ENCODE assay signal across 37 mouse cellular contexts in the genomic region with DNA sequence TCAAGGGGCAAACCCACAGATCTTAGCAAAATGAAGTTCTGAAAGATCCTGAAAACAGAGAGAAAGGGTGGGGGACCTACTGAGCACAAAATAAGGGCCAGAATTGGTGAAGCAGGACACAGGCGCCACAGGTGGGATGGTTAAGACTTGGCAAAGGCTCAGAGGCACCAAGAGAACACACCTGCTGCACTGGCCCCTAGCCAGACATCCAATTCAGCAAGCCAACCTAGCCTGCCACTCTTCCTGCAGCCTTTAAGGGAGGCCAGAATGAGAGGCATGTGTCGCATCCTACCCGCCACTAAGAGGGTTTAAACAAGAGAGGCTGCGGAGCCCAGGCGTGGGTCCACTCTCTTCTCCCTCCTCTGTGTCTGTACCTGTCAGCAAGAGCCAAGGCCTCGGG. TPM values are rescaled to one million over a fixed set of nuclear protein-coding genes. Genes with fewer than 3 reads are reported as not detected.
DNase-seq lines count a peak whose midpoint lies in the region; ATAC-seq and TF ChIP-seq lines count a peak whose summit lies in the region.
"Had no signal": no experiment of that assay in that cellular context is flagged by ENCODE, and none has a peak within 500 bp of the region (broad histone marks: within the 10 kb centered on the region; RNA-seq: fewer than 3 reads in every experiment).

No protein-coding gene starts in this region.

- H3K4me1 ChIP-seq in midbrain, postnatal 0 days (ENCODE audit: insufficient read depth, low read length): no peaks in the 10 kb centered on the region
- H3K4me1 ChIP-seq in midbrain, embryonic 14.5 days (ENCODE audit: control insufficient read depth, insufficient read depth, low read length): no peaks in the 10 kb centered on the region
- H3K4me1 ChIP-seq: embryonic facial prominence, embryonic 10.5 days; embryonic facial prominence, embryonic 15.5 days; forebrain, embryonic 13.5 days; hindbrain, embryonic 15.5 days; limb, embryonic 10.5 days; limb, embryonic 15.5 days; liver, embryonic 13.5 days; megakaryocyte, embryonic 14.5 days; midbrain, embryonic 12.5 days; neural tube, embryonic 15.5 days; stomach, embryonic 15.5 days had no signal

- WGBS in midbrain, postnatal 0 days: 68% methylated on average over 6 of the region's 6 CpGs
- WGBS in midbrain, embryonic 14.5 days: 75% methylated on average over 6 of the region's 6 CpGs

- DNase-seq in midbrain, postnatal 0 days (ENCODE audit: low spot score): peak; percentile 44
- no peak for DNase-seq in midbrain, embryonic 14.5 days
- DNase-seq in cerebellum, adult 11-12 months: peak; percentile 86
- peak; percentile 88 for DNase-seq in cerebellum, adult 9-11 months
- no peak for DNase-seq in frontal cortex, adult 2 months (ENCODE audit: extremely low spot score in 1 of 2, low spot score in 1 of 2)
- DNase-seq in frontal cortex, postnatal 36 days (ENCODE audit: low spot score in 2 of 2): no peak
- no peak for DNase-seq in embryo, embryonic 9.5 days (ENCODE audit: extremely low spot score)
- DNase-seq: adrenal gland, adult 8-10 months; gastrocnemius, postnatal 25 days; heart, adult 11 months; heart, postnatal 4 days; kidney, adult 8-10 months; kidney, postnatal 4 days; liver, embryonic 13.5 days; lung, adult 18-20 months; retina, postnatal 1 day; right cerebral cortex, postnatal 14 days; thymus, postnatal 14 days had no signal

- no peaks in the 10 kb centered on the region for H3K27me3 ChIP-seq in midbrain, postnatal 0 days (ENCODE audit: insufficient read depth, low read length)
- H3K27me3 ChIP-seq in midbrain, embryonic 14.5 days (ENCODE audit: control insufficient read depth, insufficient read depth, low read length): no peaks in the 10 kb centered on the region
- H3K27me3 ChIP-seq: embryonic facial prominence, embryonic 15.5 days; forebrain, embryonic 13.5 days; hindbrain, embryonic 15.5 days; limb, embryonic 15.5 days; liver, embryonic 13.5 days; midbrain, embryonic 12.5 days; neural tube, embryonic 15.5 days; stomach, embryonic 15.5 days had no signal

- no peak overlapping the region for H3K4me2 ChIP-seq in midbrain, postnatal 0 days (ENCODE audit: low read depth, low read length, poor library complexity, severe bottlenecking)
- no peak overlapping the region for H3K4me2 ChIP-seq in midbrain, embryonic 14.5 days (ENCODE audit: low read length)
- H3K4me2 ChIP-seq: embryonic facial prominence, embryonic 15.5 days; forebrain, embryonic 13.5 days; heart, embryonic 11.5 days; hindbrain, embryonic 15.5 days; limb, embryonic 15.5 days; liver, embryonic 13.5 days; midbrain, embryonic 12.5 days; neural tube, embryonic 15.5 days; stomach, embryonic 15.5 days had no signal

- no peak overlapping the region for H3K9ac ChIP-seq in midbrain, postnatal 0 days (replicated peaks; ENCODE audit: low read length, poor library complexity, severe bottlenecking)
- H3K9ac ChIP-seq in midbrain, embryonic 14.5 days (replicated peaks; ENCODE audit: low read length): no peak overlapping the region
- H3K9ac ChIP-seq: embryonic facial prominence, embryonic 15.5 days; forebrain, embryonic 13.5 days; hindbrain, embryonic 15.5 days; limb, embryonic 15.5 days; liver, embryonic 13.5 days; midbrain, embryonic 12.5 days; neural tube, embryonic 15.5 days; stomach, embryonic 15.5 days had no signal

- no peak overlapping the region for H3K27ac ChIP-seq in midbrain, postnatal 0 days (ENCODE audit: low read depth, low read length)
- no peak overlapping the region for H3K27ac ChIP-seq in midbrain, embryonic 14.5 days (replicated peaks; ENCODE audit: low read depth, low read length)
- H3K27ac ChIP-seq: embryonic facial prominence, embryonic 10.5 days; embryonic facial prominence, embryonic 15.5 days; forebrain, embryonic 13.5 days; hindbrain, embryonic 15.5 days; kidney, postnatal 0 days; limb, embryonic 10.5 days; limb, embryonic 15.5 days; liver, embryonic 13.5 days; midbrain, embryonic 12.5 days; neural tube, embryonic 15.5 days; stomach, embryonic 15.5 days had no signal

- no peak for TF ChIP-seq CTCF in midbrain, postnatal 0 days (IDR thresholded peaks at IDR 0.05)

- no peaks in the 10 kb centered on the region for H3K9me3 ChIP-seq in midbrain, postnatal 0 days (ENCODE audit: low read length)
- no peaks in the 10 kb centered on the region for H3K9me3 ChIP-seq in midbrain, embryonic 14.5 days (ENCODE audit: control insufficient read depth, low read length)
- H3K9me3 ChIP-seq: embryonic facial prominence, embryonic 10.5 days; embryonic facial prominence, embryonic 15.5 days; forebrain, embryonic 13.5 days; hindbrain, embryonic 15.5 days; limb, embryonic 10.5 days; limb, embryonic 15.5 days; liver, embryonic 13.5 days; megakaryocyte, embryonic 14.5 days; midbrain, embryonic 12.5 days; neural tube, embryonic 15.5 days; stomach, embryonic 15.5 days had no signal

- no peak for ATAC-seq in midbrain, postnatal 0 days (ENCODE audit: low FRiP score)
- ATAC-seq in midbrain, embryonic 14.5 days (ENCODE audit: low FRiP score, low TSS enrichment): no peak
- no peak for ATAC-seq in CD4-positive, CD25-positive, alpha-beta regulatory T cell, adult 4 months
- ATAC-seq: activated CD4-positive, CD25-positive, alpha-beta regulatory T cell, adult 4 months; forebrain, embryonic 13.5 days; lung, postnatal 0 days had no signal

- no peak overlapping the region for H3K4me3 ChIP-seq in midbrain, postnatal 0 days (ENCODE audit: low read depth, low read length)
- H3K4me3 ChIP-seq in midbrain, embryonic 14.5 days (replicated peaks; ENCODE audit: low read depth, low read length): no peak overlapping the region
- H3K4me3 ChIP-seq: embryonic facial prominence, embryonic 10.5 days; embryonic facial prominence, embryonic 15.5 days; forebrain, embryonic 13.5 days; hindbrain, embryonic 15.5 days; limb, embryonic 10.5 days; limb, embryonic 15.5 days; liver, embryonic 13.5 days; megakaryocyte, embryonic 14.5 days; midbrain, embryonic 12.5 days; neural tube, embryonic 15.5 days; stomach, embryonic 15.5 days had no signal

- no peaks in the 10 kb centered on the region for H3K36me3 ChIP-seq in midbrain, postnatal 0 days (ENCODE audit: insufficient read depth, low read length)
- H3K36me3 ChIP-seq in midbrain, embryonic 14.5 days (ENCODE audit: control insufficient read depth, insufficient read depth, low read length): no peaks in the 10 kb centered on the region
- H3K36me3 ChIP-seq: embryonic facial prominence, embryonic 10.5 days; embryonic facial prominence, embryonic 15.5 days; hindbrain, embryonic 15.5 days; limb, embryonic 10.5 days; limb, embryonic 15.5 days; liver, embryonic 13.5 days; midbrain, embryonic 12.5 days; neural tube, embryonic 15.5 days; stomach, embryonic 15.5 days had no signal

RNA-seq across cellular contexts. Expression of a gene that starts 31.2 kb away (rescaled TPM):
- total RNA-seq in midbrain, postnatal 0 days (2014; rRNA removed): 0.14 and 0.88 TPM in 2 replicates
- polyA plus RNA-seq in midbrain, postnatal 0 days (2015; fragmentation: Nextera tagmentation; extraction: Ambion mirVana): 0.09 and 0.10 TPM in 2 replicates
- polyA plus RNA-seq in midbrain, embryonic 14.5 days (2014; fragmentation: Nextera tagmentation; extraction: Ambion mirVana): 0.04 and 0.20 TPM in 2 replicates
- under 1 TPM; 0.11 to 0.23 TPM for polyA plus RNA-seq in CD4-positive, CD25-positive, alpha-beta regulatory T cell, adult 4 months (2017; shearing (Covaris generic))
- 0.17 and 0.24 TPM in 2 replicates for polyA plus RNA-seq in frontal cortex, adult 2 months (2012; rRNA removed)
- total RNA-seq: common myeloid progenitor, adult 5-6 weeks had no signal

RNA-seq across cellular contexts. Expression of a gene that starts 45.9 kb away (rescaled TPM):
- 0.76 and 1.6 TPM in 2 replicates for total RNA-seq in midbrain, postnatal 0 days (2014; rRNA removed)
- polyA plus RNA-seq in midbrain, postnatal 0 days (2015; fragmentation: Nextera tagmentation; extraction: Ambion mirVana): 0.09 and 0.14 TPM in 2 replicates
- 0.54 and 1.0 TPM in 2 replicates for polyA plus RNA-seq in midbrain, embryonic 14.5 days (2014; fragmentation: Nextera tagmentation; extraction: Ambion mirVana)
- polyA plus RNA-seq in CD4-positive, CD25-positive, alpha-beta regulatory T cell, adult 4 months (2017; shearing (Covaris generic)): not detected
- 8.0 and 9.2 TPM in 2 replicates for polyA plus RNA-seq in frontal cortex, adult 2 months (2012; rRNA removed)
- total RNA-seq: common myeloid progenitor, adult 5-6 weeks; monocyte, adult 5-6 weeks had no signal
- polyA plus RNA-seq: activated CD4-positive, CD25-positive, alpha-beta regulatory T cell, adult 4 months; heart, embryonic 11.5 days; heart, postnatal 0 days; kidney, postnatal 0 days; limb, embryonic 10.5 days; liver, embryonic 13.5 days; small intestine, adult 2 months had no signal

RNA-seq across cellular contexts. Expression of a gene that starts 51.1 kb away (rescaled TPM):
- 28.4 and 28.9 TPM in 2 replicates for total RNA-seq in midbrain, postnatal 0 days (2014; rRNA removed)
- 5.8 and 7.0 TPM in 2 replicates for polyA plus RNA-seq in midbrain, postnatal 0 days (2015; fragmentation: Nextera tagmentation; extraction: Ambion mirVana)
- polyA plus RNA-seq in midbrain, embryonic 14.5 days (2014; fragmentation: Nextera tagmentation; extraction: Ambion mirVana): 15.7 and 19.8 TPM in 2 replicates
- polyA plus RNA-seq in CD4-positive, CD25-positive, alpha-beta regulatory T cell, adult 4 months (2017; shearing (Covaris generic)): 10 to 100 TPM; 36.8 to 48.4 TPM
- 28.6 and 34.9 TPM in 2 replicates for polyA plus RNA-seq in frontal cortex, adult 2 months (2012; rRNA removed)

RNA-seq across cellular contexts. Expression of a gene that starts 51.3 kb away (rescaled TPM):
- total RNA-seq in midbrain, postnatal 0 days (2014; rRNA removed): 176 and 179 TPM in 2 replicates
- polyA plus RNA-seq in midbrain, postnatal 0 days (2015; fragmentation: Nextera tagmentation; extraction: Ambion mirVana): 146 and 149 TPM in 2 replicates
- polyA plus RNA-seq in midbrain, embryonic 14.5 days (2014; fragmentation: Nextera tagmentation; extraction: Ambion mirVana): 123 and 147 TPM in 2 replicates
- 100 to 1,000 TPM in 1 of 2 experiments, 10 to 100 TPM in 1; 79.0 to 130 TPM for polyA plus RNA-seq in CD4-positive, CD25-positive, alpha-beta regulatory T cell, adult 4 months (2017; shearing (Covaris generic))
- 139 and 151 TPM in 2 replicates for polyA plus RNA-seq in frontal cortex, adult 2 months (2012; rRNA removed)

Comparison
In these comparisons a context has a peak if more than half of its experiments do, and no peak if none do; other contexts are left out.
1. DNase-seq: peak in midbrain, postnatal 0 days (single experiment), cerebellum, adult 11-12 months (single experiment) and cerebellum, adult 9-11 months (single experiment); none in midbrain, embryonic 14.5 days (single experiment), frontal cortex, adult 2 months (0 of 2), frontal cortex, postnatal 36 days (0 of 2) and embryo, embryonic 9.5 days (single experiment).